Mouse (Mus musculus) heart, embryonic 10.5 days (tissue): Measurements from ENCODE around the gene Agt. TPM values are rescaled to one million over a fixed set of nuclear protein-coding genes. Genes with fewer than 3 reads are reported as not detected.

ENCODE experiments used
- DNase-seq: peaks from one replicate; pipeline ENCODE4 v3.0.0-alpha.2; 2017; ENCODE audit warnings: low spot score
- H3K27ac ChIP-seq: fragments of 300-500 bp; sonication (generic); 2 replicates; pipeline ENCODE4 v1.5.1; 2016; ENCODE audit warnings: mild to moderate bottlenecking
- H3K27me3 ChIP-seq: fragments of 300-500 bp; sonication (generic); 2 replicates; pipeline ENCODE4 v1.6.1; 2016; ENCODE audit warnings: mild to moderate bottlenecking; ENCODE audit not compliant: poor library complexity, insufficient read depth, severe bottlenecking
- H3K36me3 ChIP-seq: fragments of 300-500 bp; sonication (generic); 2 replicates; pipeline ENCODE4 v1.6.1; 2016; ENCODE audit warnings: mild to moderate bottlenecking, moderate library complexity
- H3K4me1 ChIP-seq: fragments of 300-500 bp; sonication (generic); 2 replicates; pipeline ENCODE4 v1.6.1; 2016; ENCODE audit warnings: mild to moderate bottlenecking
- H3K4me3 ChIP-seq: fragments of 300-500 bp; sonication (generic); 2 replicates; pipeline ENCODE4 v1.5.1; 2016; ENCODE audit warnings: mild to moderate bottlenecking, moderate library complexity
- H3K9me3 ChIP-seq: fragments of 300-500 bp; sonication (generic); 2 replicates; pipeline ENCODE4 v1.6.1; 2016; ENCODE audit warnings: mild to moderate bottlenecking, moderate library complexity
- WGBS: fragments of 180-500 bp; shearing (Covaris S2); methylation state at CpG from one replicate; pipeline ENCODE4 v1.1.7; 2016; 5-methylcytosine and 5-hydroxymethylcytosine counted together
- polyA plus RNA-seq: library from polyadenylated mRNA; unstranded; fragments of >200 nt; fragmentation: Nextera tagmentation; extraction: Ambion mirVana; gene quantifications from 2 replicates; pipeline ENCODE4 v1.2.1, GENCODE M21; 2016

Gene Agt
- polyA plus RNA-seq, 1 experiment from 2014 or later: 0.84 TPM

DNA sequence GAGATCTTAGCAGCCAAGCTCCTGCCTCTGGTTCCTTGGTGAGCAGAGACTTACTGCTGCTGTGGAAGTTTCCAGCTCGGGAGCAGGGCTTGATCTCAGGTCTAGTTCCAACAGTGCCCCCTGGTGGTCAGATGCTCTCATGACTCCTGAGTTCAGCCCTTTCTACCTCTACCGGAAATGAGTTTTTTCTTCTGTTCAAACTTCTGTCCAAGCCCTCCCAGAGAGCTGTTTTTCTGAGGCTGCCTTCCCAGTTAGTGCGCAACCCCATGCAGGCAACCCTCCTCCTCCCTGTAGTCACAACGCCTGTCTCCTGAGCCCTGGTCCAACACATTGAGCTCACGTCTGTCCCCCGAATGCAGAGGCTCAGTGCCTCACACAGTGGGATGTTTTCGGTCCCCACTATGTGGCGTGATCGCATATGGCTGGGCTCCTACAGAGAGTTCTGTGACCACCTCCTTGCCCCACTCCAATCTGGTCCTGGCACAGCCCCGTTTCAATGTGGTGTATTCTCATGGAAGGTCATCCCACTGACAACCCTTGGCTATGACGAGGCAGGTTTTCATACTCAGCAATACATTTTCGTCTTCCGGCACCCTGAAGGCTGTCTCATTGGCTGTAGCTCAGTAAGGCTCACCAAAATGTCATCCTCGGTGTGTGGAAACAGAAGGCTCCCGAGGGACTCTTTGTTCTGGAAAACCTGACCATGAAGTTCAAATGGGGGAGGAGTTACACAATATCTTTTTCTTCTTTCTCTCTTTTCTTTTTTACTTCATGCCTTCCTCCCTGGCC, 4.2 kb upstream of the Agt start:
- H3K4me3 ChIP-seq: no peak overlapping the region
- peaks cover 7% of the 10 kb centered on the region; the same call in 1 of the 2 replicates for H3K27me3 ChIP-seq
- peak; percentile 90 for DNase-seq
- WGBS: 58% methylated on average over 15 of the region's 15 CpGs
- H3K36me3 ChIP-seq: no peaks in the 10 kb centered on the region
- H3K27ac ChIP-seq: peak overlapping the region; percentile 82
- H3K9me3 ChIP-seq: no peaks in the 10 kb centered on the region
- H3K4me1 ChIP-seq: peaks cover 19% of the 10 kb centered on the region

GRCm38 (mm10) chr8:124572430-124572775, 2.9 kb upstream of the Agt start:
- Histone ChIP-seq H3K4me3 (no peak overlapping the region), H3K4me1 (peaks cover 19% of the 10 kb centered on the region), H3K27me3 (peaks cover 9% of the 10 kb centered on the region; the same call in 1 of the 2 replicates), H3K36me3 (no peaks in the 10 kb centered on the region), H3K9me3 (no peaks in the 10 kb centered on the region), H3K27ac (0 out of 2 replicates have a peak overlapping the region, but pooled peaks have one; percentile 47)
- no peak for DNase-seq

- no peak for DNase-seq
- Histone ChIP-seq H3K4me3 (no peak overlapping the region), H3K4me1 (peaks cover 19% of the 10 kb centered on the region), H3K36me3 (no peaks in the 10 kb centered on the region), H3K9me3 (no peaks in the 10 kb centered on the region), H3K27ac (peak overlapping the region; percentile 52), H3K27me3 (peaks cover 14% of the 10 kb centered on the region; the same call in 1 of the 2 replicates)
- 56% methylated on average over 8 of the region's 8 CpGs for WGBS
Measured at GRCm38 (mm10) chr8:124571732-124572429, 2.4 kb upstream of the Agt start.

GRCm38 (mm10) chr8:124569100-124569499, 406 bp downstream of the Agt start:
- no peaks in the 10 kb centered on the region for H3K36me3 ChIP-seq
- H3K27ac ChIP-seq: peak overlapping the region; percentile 59; the same call in 1 of the 2 replicates
- peaks cover 30% of the 10 kb centered on the region for H3K27me3 ChIP-seq
- 64% methylated on average over 2 of the region's 2 CpGs for WGBS
- DNase-seq: no peak
- H3K4me3 ChIP-seq: no peak overlapping the region
- H3K4me1 ChIP-seq: peaks cover 19% of the 10 kb centered on the region
- no peaks in the 10 kb centered on the region for H3K9me3 ChIP-seq

DNA sequence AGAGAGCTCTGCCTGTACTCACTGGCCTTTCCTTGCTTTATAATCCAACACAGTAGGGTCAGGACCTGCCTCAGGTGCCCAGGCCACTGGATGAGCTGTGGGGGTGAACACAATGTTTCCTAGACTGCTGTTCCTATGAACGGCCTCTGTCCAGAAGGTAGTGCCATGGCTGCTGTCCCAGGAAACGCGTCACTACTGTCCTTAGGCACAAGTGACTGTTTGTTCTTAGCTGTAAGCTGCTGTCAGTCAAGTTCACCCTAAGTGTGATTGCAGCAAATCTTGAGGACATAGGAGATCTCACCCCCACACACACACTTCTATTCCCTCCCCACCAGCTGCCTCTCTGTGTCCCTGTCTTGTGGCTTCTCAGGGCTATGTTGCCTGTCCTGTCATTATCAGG, 1.9 kb downstream of the Agt start:
- DNase-seq: no peak
- H3K27me3 ChIP-seq: peaks cover 44% of the 10 kb centered on the region
- 75% methylated on average over 3 of the region's 3 CpGs for WGBS
- peaks cover 15% of the 10 kb centered on the region for H3K4me1 ChIP-seq
- H3K9me3 ChIP-seq: no peaks in the 10 kb centered on the region
- no peak overlapping the region for H3K27ac ChIP-seq
- H3K4me3 ChIP-seq: no peak overlapping the region
- no peaks in the 10 kb centered on the region for H3K36me3 ChIP-seq

GRCm38 (mm10) chr8:124567126-124567525, 2.4 kb downstream of the Agt start:
- WGBS: 78% methylated on average over 6 of the region's 6 CpGs

DNA sequence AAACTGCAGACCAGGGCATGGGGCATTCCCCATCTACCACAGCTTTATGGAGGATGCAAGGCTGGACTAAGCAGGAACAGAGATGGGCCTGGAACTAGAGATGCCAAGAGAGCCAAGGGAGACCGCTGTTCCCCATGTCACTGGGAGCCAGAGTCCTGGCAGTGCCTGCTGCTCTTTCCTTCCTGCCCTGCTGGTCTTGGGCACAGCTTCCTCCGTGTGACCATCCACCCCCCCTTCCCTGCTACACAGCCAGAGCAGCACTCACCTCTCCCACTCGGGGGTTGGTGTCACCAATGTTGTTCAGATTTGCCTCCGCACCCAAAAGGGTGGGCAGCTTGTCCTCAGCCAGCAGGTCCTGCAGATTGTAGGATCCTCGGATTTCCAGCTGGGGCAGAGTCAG, 12.0 kb downstream of the Agt start:
- WGBS: 54% methylated on average over 5 of the region's 5 CpGs
- no peak overlapping the region for H3K27ac ChIP-seq
- H3K4me1 ChIP-seq: peaks cover 29% of the 10 kb centered on the region
- H3K9me3 ChIP-seq: no peaks in the 10 kb centered on the region
- H3K4me3 ChIP-seq: no peak overlapping the region
- H3K36me3 ChIP-seq: peaks cover 6% of the 10 kb centered on the region
- peaks cover 13% of the 10 kb centered on the region; the same call in 1 of the 2 replicates for H3K27me3 ChIP-seq
- DNase-seq: no peak

More at GRCm38 (mm10) chr8:124567126-124567525, 2.4 kb downstream of the Agt start:
- Histone ChIP-seq H3K4me3 (no peak overlapping the region), H3K27ac (no peak overlapping the region), H3K9me3 (no peaks in the 10 kb centered on the region), H3K36me3 (no peaks in the 10 kb centered on the region), H3K4me1 (peaks cover 15% of the 10 kb centered on the region), H3K27me3 (peaks cover 49% of the 10 kb centered on the region)
- no peak for DNase-seq

DNA sequence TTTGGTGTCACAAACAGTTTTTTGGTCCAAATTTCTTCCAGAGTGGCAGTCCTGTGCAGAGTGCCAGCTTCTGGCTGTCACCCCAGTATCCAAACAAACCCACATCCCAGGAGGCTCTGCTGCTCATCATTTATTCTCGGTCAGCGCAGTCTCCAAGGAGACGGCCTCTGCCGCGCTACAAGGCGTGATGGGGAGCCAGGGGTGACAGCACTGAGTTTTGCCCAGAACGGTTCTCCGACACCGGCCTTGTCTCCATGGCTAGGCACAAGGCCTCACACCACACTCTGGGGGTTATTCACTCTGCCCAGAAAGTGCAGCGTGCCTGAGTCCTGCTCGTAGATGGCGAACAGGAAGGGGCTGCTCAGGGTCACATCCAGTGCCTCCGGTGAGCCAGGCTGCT, 12.8 kb downstream of the Agt start:
- Histone ChIP-seq H3K4me3 (no peak overlapping the region), H3K27me3 (peaks cover 5% of the 10 kb centered on the region; the same call in 1 of the 2 replicates), H3K27ac (no peak overlapping the region), H3K4me1 (peaks cover 29% of the 10 kb centered on the region), H3K36me3 (peaks cover 13% of the 10 kb centered on the region), H3K9me3 (no peaks in the 10 kb centered on the region)
- no peak for DNase-seq
- WGBS: 89% methylated on average over 13 of the region's 13 CpGs

- WGBS: 69% methylated on average over 7 of the region's 7 CpGs
- Histone ChIP-seq H3K4me1 (peaks cover 29% of the 10 kb centered on the region), H3K4me3 (no peak overlapping the region), H3K27ac (no peak overlapping the region), H3K36me3 (peaks cover 18% of the 10 kb centered on the region), H3K9me3 (no peaks in the 10 kb centered on the region), H3K27me3 (peaks cover 5% of the 10 kb centered on the region; the same call in 1 of the 2 replicates)
- no peak for DNase-seq
Measured at GRCm38 (mm10) chr8:124556164-124556563, 13.3 kb downstream of the Agt start.

- peaks cover 29% of the 10 kb centered on the region for H3K4me1 ChIP-seq
- H3K27me3 ChIP-seq: 0 out of 2 replicates have a peak, but pooled peaks cover 5% of the 10 kb centered on the region
- no peaks in the 10 kb centered on the region for H3K9me3 ChIP-seq
- no peak overlapping the region for H3K4me3 ChIP-seq
- peaks cover 28% of the 10 kb centered on the region for H3K36me3 ChIP-seq
- no peak for DNase-seq
- no peak overlapping the region for H3K27ac ChIP-seq
- WGBS: 89% methylated on average over 6 of the region's 7 CpGs
Measured at GRCm38 (mm10) chr8:124555113-124555750, 14.3 kb downstream of the Agt start.

DNA sequence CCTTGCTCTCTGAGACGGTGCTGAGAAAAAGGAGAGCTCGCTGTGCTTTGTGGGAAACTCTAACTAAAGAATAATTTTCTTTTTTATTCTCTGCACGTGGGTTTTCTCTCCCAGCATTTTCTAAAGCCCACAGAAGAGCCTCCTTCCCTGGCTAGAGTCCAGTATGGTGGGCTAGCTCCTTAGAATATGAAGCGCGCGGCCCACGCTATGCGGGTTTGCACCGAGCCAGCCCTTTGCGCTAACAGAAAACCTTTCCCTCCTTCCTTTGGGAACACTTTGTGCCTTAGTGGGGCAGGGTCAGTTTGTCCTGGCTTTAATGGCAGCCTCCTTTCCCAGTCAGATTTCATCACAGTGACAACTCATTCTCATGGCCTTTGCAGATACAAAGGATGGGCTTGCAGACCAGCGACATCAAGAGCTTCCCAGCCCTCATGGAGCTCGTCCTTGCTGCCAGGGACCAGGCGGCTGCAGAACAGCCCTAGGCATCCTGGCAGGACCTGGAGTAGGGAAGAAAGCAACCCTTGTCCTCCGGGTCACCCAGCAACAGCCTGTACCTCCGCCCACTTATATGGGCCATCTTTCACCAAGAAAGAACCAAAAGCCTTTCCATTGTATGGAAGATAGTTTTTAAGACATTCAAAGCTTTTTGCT, 18.4 kb downstream of the Agt start:
- Histone ChIP-seq H3K36me3 (peaks cover 66% of the 10 kb centered on the region), H3K4me1 (peaks cover 5% of the 10 kb centered on the region), H3K9me3 (no peaks in the 10 kb centered on the region), H3K27ac (no peak overlapping the region), H3K4me3 (no peak overlapping the region), H3K27me3 (no peaks in the 10 kb centered on the region)
- no peak for DNase-seq
- 90% methylated on average over 15 of the region's 15 CpGs for WGBS

DNA sequence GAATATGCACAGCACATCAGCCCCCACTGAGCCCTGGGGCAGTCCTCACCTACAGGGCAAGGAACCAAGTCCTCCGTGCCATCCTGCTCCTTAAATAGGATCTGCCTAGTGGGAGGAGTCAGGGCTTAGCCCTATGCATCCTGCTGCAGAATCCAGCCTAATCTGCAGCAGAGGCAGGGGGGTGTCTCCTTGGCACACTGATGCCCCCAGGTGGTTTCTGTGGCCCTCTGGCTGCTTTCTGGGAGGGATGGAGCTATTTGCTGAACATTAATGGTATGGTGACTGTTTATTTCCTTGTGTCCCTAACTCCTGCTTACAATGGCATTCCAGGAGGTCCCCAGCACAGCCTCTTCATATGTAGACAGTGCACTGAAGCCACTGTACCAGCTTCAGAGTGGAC, 21.3 kb downstream of the Agt start:
- 57% methylated on average over 1 of the region's 1 CpGs for WGBS
- DNase-seq: no peak
- H3K27me3 ChIP-seq: no peaks in the 10 kb centered on the region
- H3K4me3 ChIP-seq: no peak overlapping the region
- no peaks in the 10 kb centered on the region for H3K9me3 ChIP-seq
- H3K27ac ChIP-seq: no peak overlapping the region
- H3K36me3 ChIP-seq: peaks cover 95% of the 10 kb centered on the region
- H3K4me1 ChIP-seq: no peaks in the 10 kb centered on the region
